Mouse (Mus musculus) liver, embryonic 15.5 days (tissue): ENCODE measurements around the gene Slc16a10. TPM values are rescaled to one million over a fixed set of nuclear protein-coding genes. Genes with fewer than 3 reads are reported as not detected.

Source experiments
- ATAC-seq: fragments of 200-750 bp; cut with Nextera tagmentation; 2 replicates; pipeline ENCODE4 v1.8.0; 2017; ENCODE audit warnings: moderate number of reproducible peaks, mild to moderate bottlenecking, moderate library complexity; ENCODE audit not compliant: insufficient read depth
- H3K27ac ChIP-seq: fragments of 300-500 bp; sonication (generic); replicated peaks from 2 replicates; pipeline ENCODE4 v1.5.1; 2015; ENCODE audit warnings: mild to moderate bottlenecking, inconsistent platforms
- H3K27me3 ChIP-seq: fragments of 300-500 bp; sonication (generic); 2 replicates; pipeline ENCODE4 v1.6.1; 2015; ENCODE audit warnings: mild to moderate bottlenecking, inconsistent platforms
- H3K36me3 ChIP-seq: fragments of 300-500 bp; sonication (generic); replicated peaks from 2 replicates; pipeline ENCODE4 v1.6.1; 2015; ENCODE audit warnings: moderate library complexity, mild to moderate bottlenecking, inconsistent platforms
- H3K4me1 ChIP-seq: fragments of 300-500 bp; sonication (generic); replicated peaks from 2 replicates; pipeline ENCODE4 v1.6.1; 2015; ENCODE audit warnings: inconsistent platforms
- H3K4me2 ChIP-seq: fragments of 300-500 bp; sonication (generic); 2 replicates; pipeline ENCODE4 v1.6.1; 2015; ENCODE audit warnings: moderate library complexity, mild to moderate bottlenecking, inconsistent platforms
- H3K4me3 ChIP-seq: fragments of 300-500 bp; sonication (generic); replicated peaks from 2 replicates; pipeline ENCODE4 v1.5.1; 2015; ENCODE audit warnings: mild to moderate bottlenecking, inconsistent platforms
- H3K9ac ChIP-seq: fragments of 300-500 bp; sonication (generic); 2 replicates; pipeline ENCODE4 v1.6.1; 2015; ENCODE audit warnings: moderate library complexity, mild to moderate bottlenecking, inconsistent platforms
- H3K9me3 ChIP-seq: fragments of 300-500 bp; sonication (generic); replicated peaks from 2 replicates; pipeline ENCODE4 v1.6.1; 2016; ENCODE audit warnings: inconsistent platforms
- WGBS: fragments of 180-500 bp; shearing (Covaris S2); methylation state at CpG from one replicate; pipeline ENCODE4 v1.1.7; 2015; ENCODE audit warnings: mixed read lengths; ENCODE audit not compliant: insufficient replicate concordance; 5-methylcytosine and 5-hydroxymethylcytosine counted together
- polyA plus RNA-seq: library from polyadenylated mRNA; unstranded; fragments of >200 nt; fragmentation: Nextera tagmentation; extraction: Ambion mirVana; gene quantifications from 2 replicates; pipeline ENCODE4 v1.2.1, GENCODE M21; 2015

Slc16a10 gene
- polyA plus RNA-seq, 1 experiment from 2014 or later, result 79.2 TPM

DNA sequence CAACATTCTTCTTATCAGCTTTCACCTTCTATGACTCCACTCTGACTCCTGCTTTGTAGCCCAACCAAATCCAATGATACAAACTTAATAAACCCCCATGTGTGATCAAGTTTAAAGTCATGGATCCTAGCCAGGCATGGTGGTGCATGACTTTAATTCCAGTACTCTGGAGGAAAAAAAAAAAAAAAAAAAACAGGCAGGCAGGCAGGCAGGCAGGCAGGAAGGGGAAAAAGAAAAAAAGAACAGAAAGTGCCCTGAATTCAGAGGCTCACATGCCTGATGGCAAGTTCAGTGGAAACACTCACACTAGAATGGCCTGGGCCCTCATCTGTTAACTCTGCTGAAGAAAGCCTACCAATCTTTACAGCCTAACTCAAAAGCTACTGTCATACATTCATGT is 12.9 kb downstream of the Slc16a10 start:
- peaks cover 97% of the 10 kb centered on the region for H3K4me1 ChIP-seq
- no peak overlapping the region for H3K4me3 ChIP-seq
- H3K27me3 ChIP-seq, result no peaks in the 10 kb centered on the region
- peak overlapping the region; percentile 23; the same call in 1 of the 2 replicates for H3K9ac ChIP-seq
- H3K36me3 ChIP-seq, result peaks cover 44% of the 10 kb centered on the region
- H3K27ac ChIP-seq, result peak overlapping the region; percentile 83
- no peaks in the 10 kb centered on the region for H3K9me3 ChIP-seq
- peak overlapping the region; percentile 32 for H3K4me2 ChIP-seq
- no peak for ATAC-seq

- Histone ChIP-seq H3K4me1 (peaks cover 98% of the 10 kb centered on the region), H3K4me3 (no peak overlapping the region), H3K27ac (peak overlapping the region; percentile 83), H3K27me3 (no peaks in the 10 kb centered on the region), H3K4me2 (peak overlapping the region; percentile 32), H3K9me3 (no peaks in the 10 kb centered on the region), H3K9ac (peak overlapping the region; percentile 25; the same call in 1 of the 2 replicates), H3K36me3 (peaks cover 46% of the 10 kb centered on the region)
- ATAC-seq, result no peak
- WGBS, result 45% methylated on average over 7 of the region's 7 CpGs
These were observed 13.6 kb downstream of the Slc16a10 start for GRCm38 (mm10) chr10:40128497-40128896.

DNA sequence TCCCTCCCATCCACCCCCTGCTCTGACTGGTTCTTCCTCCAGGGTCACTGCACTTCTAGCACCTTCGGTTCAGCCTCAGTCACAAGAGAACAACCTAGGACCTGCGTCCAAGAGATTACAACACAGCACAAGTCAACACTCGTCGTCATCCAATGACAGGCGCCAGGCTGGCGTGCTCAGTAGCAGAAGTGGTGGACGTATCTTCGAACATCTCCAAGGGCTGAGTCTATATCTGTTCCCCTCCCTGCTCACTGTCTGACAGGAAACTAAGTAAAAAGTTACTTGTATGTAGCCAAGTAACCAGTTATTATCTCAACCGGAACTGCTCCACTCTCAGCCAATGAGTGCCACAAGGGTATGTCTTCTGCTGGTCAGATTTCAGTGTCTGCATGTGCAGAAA is 16.9 kb downstream of the Slc16a10 start:
- H3K4me3 ChIP-seq, result peak overlapping the region; percentile 28
- no peaks in the 10 kb centered on the region for H3K9me3 ChIP-seq
- H3K27ac ChIP-seq, result peak overlapping the region; percentile 97
- H3K27me3 ChIP-seq, result no peaks in the 10 kb centered on the region
- peaks cover 60% of the 10 kb centered on the region for H3K36me3 ChIP-seq
- WGBS, result 10% methylated on average over 9 of the region's 9 CpGs
- peak; percentile 99 for ATAC-seq
- peak overlapping the region; percentile 34; the same call in 1 of the 2 replicates for H3K9ac ChIP-seq
- H3K4me2 ChIP-seq, result peak overlapping the region; percentile 67
- H3K4me1 ChIP-seq, result peaks cover 86% of the 10 kb centered on the region

- Histone ChIP-seq H3K9ac (peak overlapping the region; percentile 34), H3K9me3 (no peaks in the 10 kb centered on the region), H3K27me3 (no peaks in the 10 kb centered on the region), H3K4me2 (peak overlapping the region; percentile 67), H3K4me1 (peaks cover 80% of the 10 kb centered on the region), H3K27ac (peak overlapping the region; percentile 97), H3K4me3 (peak overlapping the region; percentile 28), H3K36me3 (peaks cover 56% of the 10 kb centered on the region)
- WGBS, result 38% methylated on average over 4 of the region's 4 CpGs
- no peak for ATAC-seq
These were observed 17.5 kb downstream of the Slc16a10 start for GRCm38 (mm10) chr10:40124570-40124969.

GRCm38 (mm10) chr10:40124096-40124495 is 18.0 kb downstream of the Slc16a10 start:
- WGBS, result 90% methylated on average over 2 of the region's 2 CpGs
- Histone ChIP-seq H3K27me3 (no peaks in the 10 kb centered on the region), H3K4me1 (peaks cover 75% of the 10 kb centered on the region), H3K27ac (peak overlapping the region; percentile 97), H3K9me3 (no peaks in the 10 kb centered on the region), H3K9ac (peak overlapping the region; percentile 22; the same call in 1 of the 2 replicates), H3K4me2 (no peak overlapping the region), H3K4me3 (no peak overlapping the region), H3K36me3 (peaks cover 52% of the 10 kb centered on the region)
- no peak for ATAC-seq

- WGBS, result 69% methylated on average over 3 of the region's 3 CpGs
- no peak for ATAC-seq
- no peak overlapping the region for H3K4me2 ChIP-seq
- no peak overlapping the region for H3K27ac ChIP-seq
- no peaks in the 10 kb centered on the region for H3K9me3 ChIP-seq
- no peak overlapping the region for H3K9ac ChIP-seq
- no peaks in the 10 kb centered on the region for H3K27me3 ChIP-seq
- H3K36me3 ChIP-seq, result peaks cover 66% of the 10 kb centered on the region
- H3K4me1 ChIP-seq, result peaks cover 43% of the 10 kb centered on the region
- no peak overlapping the region for H3K4me3 ChIP-seq
These were observed 22.6 kb downstream of the Slc16a10 start for GRCm38 (mm10) chr10:40119466-40119865.

- no peak overlapping the region for H3K4me2 ChIP-seq
- WGBS, result 81% methylated on average over 5 of the region's 5 CpGs
- H3K9me3 ChIP-seq, result no peaks in the 10 kb centered on the region
- no peak for ATAC-seq
- no peak overlapping the region for H3K27ac ChIP-seq
- H3K36me3 ChIP-seq, result peaks cover 72% of the 10 kb centered on the region
- H3K4me3 ChIP-seq, result no peak overlapping the region
- H3K9ac ChIP-seq, result no peak overlapping the region
- peaks cover 41% of the 10 kb centered on the region for H3K4me1 ChIP-seq
- no peaks in the 10 kb centered on the region for H3K27me3 ChIP-seq
These were observed 23.2 kb downstream of the Slc16a10 start for GRCm38 (mm10) chr10:40118743-40119387.

GRCm38 (mm10) chr10:40113517-40114085 is 28.5 kb downstream of the Slc16a10 start:
- Histone ChIP-seq H3K27me3 (no peaks in the 10 kb centered on the region), H3K9me3 (no peaks in the 10 kb centered on the region), H3K27ac (no peak overlapping the region; the same call in 1 of the 2 replicates), H3K4me2 (no peak overlapping the region), H3K36me3 (peaks cover 52% of the 10 kb centered on the region), H3K4me3 (no peak overlapping the region), H3K9ac (no peak overlapping the region), H3K4me1 (peaks cover 49% of the 10 kb centered on the region)
- 77% methylated on average over 7 of the region's 7 CpGs for WGBS
- ATAC-seq, result no peak

GRCm38 (mm10) chr10:40112256-40112655 is 29.8 kb downstream of the Slc16a10 start:
- H3K9me3 ChIP-seq, result no peaks in the 10 kb centered on the region
- no peak overlapping the region for H3K4me3 ChIP-seq
- H3K27ac ChIP-seq, result no peak overlapping the region
- H3K36me3 ChIP-seq, result peaks cover 39% of the 10 kb centered on the region
- 83% methylated on average over 10 of the region's 10 CpGs for WGBS
- ATAC-seq, result no peak
- peaks cover 53% of the 10 kb centered on the region for H3K4me1 ChIP-seq
- H3K9ac ChIP-seq, result no peak overlapping the region
- no peak overlapping the region for H3K4me2 ChIP-seq
- no peaks in the 10 kb centered on the region for H3K27me3 ChIP-seq

- H3K4me3 ChIP-seq, result no peak overlapping the region
- H3K36me3 ChIP-seq, result peaks cover 19% of the 10 kb centered on the region; the same call in 1 of the 2 replicates
- no peak overlapping the region for H3K27ac ChIP-seq
- 82% methylated on average over 5 of the region's 5 CpGs for WGBS
- H3K9ac ChIP-seq, result no peak overlapping the region
- no peaks in the 10 kb centered on the region for H3K27me3 ChIP-seq
- no peaks in the 10 kb centered on the region for H3K9me3 ChIP-seq
- H3K4me1 ChIP-seq, result peaks cover 72% of the 10 kb centered on the region
- H3K4me2 ChIP-seq, result no peak overlapping the region
- ATAC-seq, result no peak
These were observed 32.5 kb downstream of the Slc16a10 start for GRCm38 (mm10) chr10:40109520-40109919.

DNA sequence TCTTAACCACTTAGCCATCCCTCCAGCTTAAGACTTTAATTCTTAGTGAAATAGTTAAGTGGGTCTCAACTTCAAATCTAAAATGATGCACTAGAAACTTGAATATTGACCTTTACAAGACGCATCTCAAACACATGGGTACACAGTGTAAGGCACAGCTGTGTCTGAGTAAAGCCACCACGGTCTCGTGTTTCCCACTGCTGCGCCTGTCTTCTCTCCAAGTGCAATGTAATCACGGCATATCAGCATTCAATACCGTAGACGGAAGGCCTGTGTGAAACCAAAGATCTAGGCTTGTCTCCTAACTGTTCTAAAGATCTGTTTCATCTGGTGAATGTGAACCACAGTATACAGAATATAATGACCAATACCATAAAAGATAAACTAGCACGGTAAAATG is 33.1 kb downstream of the Slc16a10 start:
- 78% methylated on average over 8 of the region's 8 CpGs for WGBS
- ATAC-seq, result no peak
- H3K9ac ChIP-seq, result no peak overlapping the region
- no peak overlapping the region for H3K27ac ChIP-seq
- H3K4me3 ChIP-seq, result no peak overlapping the region
- H3K4me1 ChIP-seq, result peaks cover 72% of the 10 kb centered on the region
- H3K4me2 ChIP-seq, result no peak overlapping the region
- no peaks in the 10 kb centered on the region for H3K27me3 ChIP-seq
- no peaks in the 10 kb centered on the region for H3K9me3 ChIP-seq
- H3K36me3 ChIP-seq, result peaks cover 14% of the 10 kb centered on the region; the same call in 1 of the 2 replicates
